Mouse (Mus musculus): ENCODE results near the gene Ptges3.
A peak's percentile ranks its signal among the peaks of the same experiment; 100 is the strongest.

The Ptges3 gene

DNA sequence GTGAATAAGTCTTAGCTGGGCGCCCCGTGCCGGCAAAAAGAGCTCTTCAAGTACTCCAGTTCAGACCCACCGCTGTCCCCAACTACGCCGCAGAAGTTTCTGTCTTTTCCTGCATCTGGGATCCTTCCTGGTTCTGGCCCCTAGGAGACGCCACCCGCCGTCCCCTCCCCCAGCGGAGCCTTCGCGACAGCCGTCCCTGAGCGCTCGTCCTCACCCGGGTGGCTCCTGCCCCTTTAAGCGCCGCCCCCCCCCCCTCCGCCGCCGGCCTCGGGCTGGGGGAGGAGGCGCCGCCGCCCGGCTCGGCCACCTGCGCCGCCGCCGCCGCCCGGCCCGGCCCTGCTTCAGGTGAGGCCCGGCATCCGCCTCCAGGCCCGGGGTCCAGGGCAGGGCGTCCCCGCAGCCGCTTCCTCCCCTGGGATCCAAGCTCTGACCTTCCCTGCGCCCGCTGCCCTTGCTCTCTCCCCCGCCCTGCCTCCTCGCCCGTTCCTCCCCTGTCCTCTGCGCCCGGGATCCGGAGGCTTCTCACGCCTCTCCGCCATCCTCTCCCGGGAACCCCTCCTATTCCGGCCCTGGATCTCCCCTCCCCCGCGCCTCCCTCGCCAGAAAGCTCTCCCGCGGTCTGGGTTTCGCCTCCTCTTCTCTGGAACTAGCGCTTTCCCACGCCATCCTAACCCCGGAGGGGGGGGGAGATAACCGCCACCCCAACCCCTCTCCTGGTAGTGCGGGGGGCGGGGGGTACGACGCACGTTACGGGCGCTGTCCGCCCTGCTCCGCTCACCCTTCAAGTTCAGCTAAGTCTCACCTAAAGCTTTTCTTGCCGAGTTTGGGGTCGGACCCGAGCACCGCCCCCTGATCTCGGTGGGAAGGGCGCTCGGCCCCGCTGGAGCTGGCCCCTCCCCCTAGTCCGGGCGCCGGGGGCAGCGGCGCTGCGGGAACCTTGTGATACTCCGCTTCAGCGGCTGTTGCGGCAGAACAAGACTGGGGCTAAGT is 34.0 kb downstream of the Ptges3 start:
- DNase-seq = peak; percentile 90 to 92

DNA sequence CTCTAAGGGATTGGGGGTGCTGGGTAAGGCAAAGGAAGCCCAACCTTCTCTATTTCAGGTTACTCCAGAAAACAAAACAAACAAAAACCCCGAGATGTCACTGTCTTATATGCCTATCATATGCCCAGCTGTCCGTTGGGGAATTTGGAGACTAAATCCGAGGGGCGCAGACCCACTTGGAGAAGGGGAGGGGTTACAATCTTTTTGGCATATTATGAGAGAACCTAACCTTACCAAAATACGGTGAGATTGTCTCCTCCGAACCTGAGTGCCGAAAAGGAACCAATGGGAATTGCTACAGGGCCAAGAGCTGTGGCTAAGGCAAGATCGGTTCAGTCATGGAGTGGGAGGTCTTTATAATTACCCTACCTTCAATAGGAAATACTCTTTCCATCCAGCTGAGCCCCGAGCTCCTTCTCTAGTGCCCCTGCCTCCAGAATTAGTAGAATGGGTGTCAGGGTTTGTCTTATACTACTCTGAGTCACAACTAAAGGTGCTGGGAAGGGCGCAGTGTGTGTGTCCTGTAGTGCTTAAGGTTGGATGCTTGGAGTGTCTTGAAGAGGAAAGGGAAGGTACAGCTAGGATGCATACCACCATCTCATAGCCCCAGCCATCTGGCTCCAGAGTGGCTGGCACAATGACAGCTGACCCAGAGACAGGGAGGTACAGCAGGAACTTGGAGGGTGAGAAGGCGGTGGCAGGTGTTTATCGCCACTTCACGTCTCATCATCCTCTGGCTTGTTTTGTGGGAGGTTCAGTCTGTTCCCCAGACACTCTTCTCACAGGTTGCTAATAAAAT is 34.9 kb downstream of the Ptges3 start:
- peak; percentile 25 to 45 for DNase-seq

DNA sequence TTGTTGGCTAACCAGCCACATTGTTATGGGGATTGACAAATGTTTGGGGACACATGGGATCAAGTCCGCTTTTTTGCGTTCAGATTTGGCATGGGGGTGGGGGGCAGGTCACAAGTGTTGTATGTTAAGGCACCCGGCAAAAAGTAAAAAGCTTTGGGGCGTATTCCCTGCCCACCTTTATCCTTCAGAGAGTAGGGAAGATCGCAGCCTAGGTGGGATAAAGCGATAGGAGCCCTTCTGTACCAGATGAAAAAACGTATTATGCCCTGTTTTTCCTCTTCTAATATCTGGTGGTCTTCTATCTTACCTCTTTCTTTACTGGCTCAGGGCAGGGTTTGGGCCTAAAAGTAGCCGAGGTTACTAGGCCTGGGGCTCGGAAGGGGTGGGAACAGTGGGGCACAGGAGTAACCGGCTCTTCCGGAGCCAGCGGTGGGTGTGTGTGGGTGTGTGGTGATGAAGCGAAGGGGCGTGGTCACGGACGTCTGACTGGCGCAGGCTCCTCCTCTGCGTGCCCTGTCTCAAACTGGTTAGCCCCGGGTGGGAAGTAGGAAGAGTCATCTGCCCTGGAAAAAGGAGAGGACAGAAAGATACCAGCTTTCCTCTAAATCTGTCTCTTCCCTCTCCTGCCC is 35.7 kb downstream of the Ptges3 start:
- DNase-seq = peak; percentile 92 to 94

DNA sequence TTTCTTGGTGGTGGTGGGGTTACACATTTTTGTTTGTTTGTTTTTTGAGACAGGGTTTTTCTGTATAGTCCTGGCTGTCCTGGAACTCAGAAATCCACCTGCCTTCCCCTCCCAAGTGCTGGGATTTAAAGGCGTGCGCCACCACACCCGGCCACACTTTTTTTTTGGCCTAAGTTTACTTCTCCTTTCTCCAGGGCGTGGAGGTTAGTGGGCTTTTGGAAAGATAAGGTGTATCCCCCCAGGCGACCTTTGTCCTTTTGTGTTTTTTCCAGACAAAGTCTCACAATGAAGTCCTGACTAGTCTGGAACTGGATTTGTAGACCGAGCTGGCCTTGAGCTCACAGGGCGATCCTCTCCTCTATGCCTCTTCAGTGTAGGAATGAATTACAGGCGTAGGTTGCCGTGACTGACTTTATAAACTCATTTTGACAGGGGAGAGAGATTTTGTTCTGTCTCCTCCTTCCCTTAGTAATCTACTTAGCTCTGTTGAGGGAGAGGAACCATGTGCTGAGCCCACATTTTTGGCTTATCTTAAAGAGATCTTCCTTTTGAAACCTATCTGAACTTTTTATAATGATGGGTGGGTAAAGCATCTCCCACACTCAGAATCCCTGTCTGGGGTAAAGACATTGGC is 36.4 kb downstream of the Ptges3 start:
- DNase-seq = no peak

DNA sequence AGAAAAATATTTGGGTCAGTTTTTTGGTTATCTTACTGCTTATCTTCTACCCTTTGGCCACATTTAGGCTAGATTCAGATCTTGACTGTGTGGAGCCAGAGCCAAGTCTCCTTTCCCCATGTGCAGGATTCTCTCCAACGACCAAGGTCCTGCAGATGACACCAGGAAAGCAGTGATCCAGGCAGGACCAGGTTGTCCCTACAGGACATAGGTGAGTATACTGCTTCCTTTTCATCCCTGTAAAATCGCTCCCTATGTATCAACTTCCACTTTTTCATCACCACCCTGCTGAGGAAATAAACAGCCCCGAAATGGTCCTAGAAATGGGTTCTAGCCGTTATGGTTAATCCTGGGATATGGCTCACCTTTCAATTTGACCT is 37.5 kb downstream of the Ptges3 start:
- no peak for DNase-seq

DNA sequence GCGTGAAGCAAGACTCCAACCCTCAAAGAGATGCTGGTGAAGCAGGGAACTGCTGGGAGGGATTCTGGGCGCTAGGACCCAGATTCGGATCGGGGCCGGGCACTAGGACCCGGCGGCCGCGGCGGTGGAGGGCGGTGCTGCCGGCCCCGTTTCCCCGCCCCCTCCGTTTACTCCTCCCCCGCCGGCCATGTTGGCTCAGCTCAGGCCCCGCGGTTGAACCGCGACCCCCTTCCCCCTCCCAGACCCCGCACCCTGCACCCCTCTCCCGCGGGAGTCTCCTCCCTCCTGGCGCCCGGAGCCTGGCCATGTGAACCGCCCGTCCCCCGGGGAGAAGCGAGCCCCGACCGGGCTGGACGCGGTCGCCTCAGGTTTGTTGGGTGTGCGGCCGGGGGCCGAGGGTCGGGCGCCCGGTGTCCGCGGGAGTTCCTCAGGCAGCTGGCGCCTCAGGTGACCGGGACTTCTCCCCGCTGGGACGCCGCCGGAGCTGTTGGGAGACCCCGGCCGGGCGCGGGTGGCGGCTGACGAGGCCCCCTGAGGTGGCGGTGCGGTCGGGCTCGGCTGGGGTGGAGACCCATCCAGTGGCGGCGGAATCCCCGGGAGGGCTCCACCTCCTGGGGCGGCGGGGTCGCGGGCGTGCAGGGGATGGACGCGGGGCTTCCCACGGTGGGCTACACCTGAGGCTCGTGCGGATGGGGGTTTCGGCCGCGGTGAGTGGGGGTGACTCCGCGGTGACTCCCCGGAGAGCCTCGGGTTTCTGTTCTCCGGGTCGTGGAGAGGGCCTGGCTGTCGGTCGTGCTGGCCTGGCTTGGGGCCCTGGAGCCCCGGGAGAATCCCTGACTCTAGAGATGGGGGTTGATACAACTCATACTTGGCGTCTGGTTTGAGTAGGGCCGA is 38.2 kb downstream of the Ptges3 start:
- DNase-seq = peak; percentile 90

DNA sequence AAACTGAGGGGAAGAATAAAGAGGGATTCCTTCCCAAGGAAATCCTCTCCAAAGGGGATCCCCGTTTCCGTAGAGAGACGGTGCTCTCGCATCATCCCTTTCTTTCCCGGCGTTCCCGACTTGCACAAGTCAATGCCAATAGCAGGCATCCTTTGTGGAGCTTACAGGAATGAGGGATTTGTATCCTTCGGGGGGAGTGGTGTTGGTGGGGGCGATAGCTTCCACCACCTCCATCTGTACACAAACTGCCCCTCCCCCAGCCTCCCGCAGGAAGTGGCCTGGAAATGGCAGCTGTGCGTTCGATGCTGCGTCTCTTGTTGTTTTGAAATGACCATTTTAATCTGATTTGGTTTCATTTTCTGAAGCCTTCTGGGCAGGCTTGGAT is 38.8 kb downstream of the Ptges3 start:
- DNase-seq = peak; percentile 75 to 77

DNA sequence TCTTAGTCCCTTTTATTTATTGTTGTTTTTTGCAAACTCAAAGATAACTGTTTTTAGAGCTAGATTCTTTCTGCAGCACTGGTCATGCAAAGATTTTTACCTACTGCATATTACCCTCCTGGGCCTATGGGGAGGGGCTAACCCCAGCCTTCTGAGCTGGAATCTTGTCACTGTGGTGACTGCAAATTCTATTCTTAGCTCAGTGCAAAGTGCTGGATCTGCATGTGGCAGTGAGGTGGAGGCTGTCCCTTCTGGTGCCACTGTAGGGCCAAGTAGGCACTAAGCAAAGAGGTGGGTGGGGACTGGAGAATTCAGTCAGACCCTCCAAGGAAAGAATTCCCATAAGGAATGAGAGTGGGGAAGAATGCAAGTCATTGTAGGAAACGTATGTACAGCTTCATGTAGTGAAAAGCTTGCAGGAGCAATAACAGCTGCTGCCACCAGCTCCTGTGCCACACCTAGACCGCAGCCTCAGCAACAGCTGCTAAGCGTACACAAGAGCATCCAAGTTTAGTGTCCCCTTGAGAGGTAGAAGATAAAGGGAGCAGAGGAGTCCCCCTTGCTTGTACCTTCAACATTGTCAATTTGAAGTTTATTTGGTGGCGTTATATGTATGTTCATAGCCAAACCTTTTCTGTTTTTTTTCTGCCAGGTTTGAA is 51.5 kb downstream of the Ptges3 start:
- no peak for DNase-seq

DNA sequence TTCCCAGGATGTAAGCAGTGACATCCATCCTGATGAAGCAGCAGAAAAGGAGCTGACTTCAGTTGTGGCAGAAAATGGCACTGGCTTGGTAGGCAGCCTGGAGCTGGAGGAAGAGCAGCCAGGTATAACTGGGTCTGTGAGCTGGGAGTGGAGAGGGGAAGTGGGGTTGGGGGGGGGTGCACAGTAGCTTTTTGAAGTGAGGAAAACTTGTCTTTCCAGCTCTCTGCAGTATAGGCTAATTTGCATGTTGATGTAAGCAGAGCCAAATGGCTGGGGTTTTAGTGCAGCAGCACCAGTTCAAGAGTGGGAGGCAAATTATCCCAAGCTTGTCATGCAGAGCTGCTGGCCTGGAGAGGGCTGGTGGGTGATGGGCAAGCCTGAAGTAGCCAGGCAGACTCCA is 52.5 kb downstream of the Ptges3 start:
- DNase-seq = no peak

DNA sequence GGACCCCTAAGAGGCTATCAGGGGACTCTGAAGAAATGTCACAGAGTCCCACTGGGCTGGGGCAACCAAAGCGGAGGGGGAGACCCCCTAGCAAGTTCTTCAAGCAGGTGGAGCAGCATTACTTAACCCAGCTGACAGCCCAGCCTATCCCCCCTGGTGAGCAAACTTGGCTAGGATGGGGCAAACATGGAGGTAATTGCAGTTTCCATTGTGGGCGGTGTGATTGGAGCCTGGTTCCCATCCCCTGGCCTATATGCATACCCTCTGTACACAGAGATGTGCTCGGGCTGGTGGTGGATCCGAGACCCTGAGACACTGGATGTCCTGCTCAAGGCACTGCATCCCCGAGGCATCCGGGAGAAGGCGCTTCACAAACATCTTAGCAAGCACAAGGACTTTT is 65.1 kb downstream of the Ptges3 start:
- no peak for DNase-seq

DNA sequence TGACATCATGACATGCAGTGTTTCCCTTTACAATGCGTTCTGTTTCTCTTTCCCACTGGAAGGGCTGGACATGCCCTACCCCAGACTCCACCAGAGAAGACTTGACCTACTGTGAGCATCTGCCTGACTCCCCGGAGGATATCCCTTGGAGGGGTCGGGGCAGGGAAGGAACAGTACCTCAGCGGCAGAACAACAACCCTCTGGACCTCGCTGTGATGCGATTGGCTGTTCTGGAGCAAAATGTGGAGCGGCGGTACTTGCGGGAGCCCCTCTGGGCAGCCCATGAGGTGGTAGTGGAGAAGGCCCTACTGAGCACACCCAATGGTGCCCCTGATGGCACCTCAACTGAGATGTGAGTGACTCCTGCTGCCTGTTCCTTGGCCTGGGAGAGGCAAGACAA is 66.1 kb downstream of the Ptges3 start:
- DNase-seq = no peak

DNA sequence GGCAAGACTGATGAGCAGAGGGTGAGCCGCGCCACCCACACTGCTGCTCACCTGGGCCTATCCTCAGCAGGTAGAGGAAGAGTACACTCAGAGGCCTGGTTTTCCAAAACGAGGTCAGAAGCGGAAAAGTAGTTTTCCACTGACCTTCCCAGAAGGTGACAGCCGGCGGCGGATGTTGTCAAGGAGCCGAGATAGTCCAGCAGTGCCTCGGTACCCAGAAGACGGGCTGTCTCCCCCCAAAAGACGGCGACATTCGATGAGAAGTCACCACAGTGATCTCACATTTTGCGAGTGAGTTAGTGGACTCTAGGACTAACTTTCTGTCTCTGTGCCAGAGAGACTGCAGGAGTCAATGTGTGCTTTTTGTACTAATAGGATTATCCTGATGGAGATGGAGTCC is 67.2 kb downstream of the Ptges3 start:
- DNase-seq = no peak

All from lung, postnatal 4 days (tissue).